Mouse (Mus musculus) layer of hippocampus, postnatal 10 days (tissue): ENCODE measurements at regions not wholly inside any gene's neighbourhood (a gene's known extent, or its start where the extent isn't known, plus 50 kb on each side); places are given as distances from the start of the nearest gene placed in this dataset.

Source experiments
- DNase-seq, 2 experiments: peaks; one replicate each; pipeline ENCODE4 v3.0.0; 2021; ENCODE audit warnings: low spot score in 2 of 2

GRCm38 (mm10) chr1:169439621-169440020 is 91.6 kb downstream of the Nuf2 start:
- DNase-seq, result no peak

- no peak for DNase-seq
Measured at GRCm38 (mm10) chr1:169438006-169438405, 93.3 kb downstream of the Nuf2 start.

GRCm38 (mm10) chr1:169422408-169422807 is 108.9 kb downstream of the Nuf2 start:
- peak in 1 of 2 experiments; percentile 16 for DNase-seq

- DNase-seq, result no peak
Measured at GRCm38 (mm10) chr1:169421671-169422070, 109.6 kb downstream of the Nuf2 start.

GRCm38 (mm10) chr1:169418665-169419045 is 112.6 kb downstream of the Nuf2 start:
- DNase-seq, result no peak

GRCm38 (mm10) chr1:169417979-169418664 is 113.1 kb downstream of the Nuf2 start:
- DNase-seq, result no peak

GRCm38 (mm10) chr1:169416701-169417100 is 114.6 kb downstream of the Nuf2 start:
- DNase-seq, result no peak

- DNase-seq, result no peak
Measured at GRCm38 (mm10) chr1:169408120-169408519, 123.1 kb downstream of the Nuf2 start.

- no peak for DNase-seq
Measured at GRCm38 (mm10) chr1:169400841-169401240, 130.4 kb downstream of the Nuf2 start.

- no peak for DNase-seq
Measured at GRCm38 (mm10) chr1:169397371-169397770, 133.9 kb downstream of the Nuf2 start.

GRCm38 (mm10) chr1:169387056-169387455 is 144.2 kb downstream of the Nuf2 start:
- no peak for DNase-seq

GRCm38 (mm10) chr1:169385740-169386424 is 145.4 kb downstream of the Nuf2 start:
- no peak for DNase-seq

GRCm38 (mm10) chr1:169374686-169375085 is 156.6 kb downstream of the Nuf2 start:
- no peak for DNase-seq

- DNase-seq, result no peak
Measured at GRCm38 (mm10) chr1:169368758-169369157, 162.5 kb downstream of the Nuf2 start.

- DNase-seq, result peak in 1 of 2 experiments; percentile 19
Measured at GRCm38 (mm10) chr1:169367772-169368501, 163.3 kb downstream of the Nuf2 start.

- DNase-seq, result no peak
Measured at GRCm38 (mm10) chr1:169367316-169367715, 163.9 kb downstream of the Nuf2 start.

GRCm38 (mm10) chr1:169362564-169362963 is 168.7 kb downstream of the Nuf2 start:
- DNase-seq, result no peak

- no peak for DNase-seq
Measured at GRCm38 (mm10) chr1:169357652-169358241, 173.5 kb downstream of the Nuf2 start.

GRCm38 (mm10) chr1:169354021-169354420 is 177.2 kb downstream of the Nuf2 start:
- no peak for DNase-seq

- peak; percentile 42 to 57 for DNase-seq
Measured at GRCm38 (mm10) chr1:169347692-169348091, 183.6 kb downstream of the Nuf2 start.

- DNase-seq, result no peak
Measured at GRCm38 (mm10) chr1:169346876-169347275, 184.4 kb downstream of the Nuf2 start.

- no peak for DNase-seq
Measured at GRCm38 (mm10) chr1:169341131-169341530, 190.1 kb downstream of the Nuf2 start.
